Mouse (Mus musculus): ENCODE measurements around the gene Ythdf1. TPM values are rescaled to one million over a fixed set of nuclear protein-coding genes. Genes with fewer than 3 reads are reported as not detected.

Gene Ythdf1
- polyA plus RNA-seq, 1 experiment from 2014 or later: 54.9 TPM

Small RNA genes lying within 50 kb of the gene (microRNA-seq; reads per million reads assigned to microRNA genes)
- 2.6 reads per million, percentile 9 among the genes with 10 or more reads in this experiment for gene Mir124a-3

Other genes with a start within 250 kb of the Ythdf1 start
- gene Dido1, start 210.9 kb downstream of the Ythdf1 start, polyA plus RNA-seq (2015; fragmentation: Nextera tagmentation; extraction: Ambion mirVana): 24.4 and 27.8 TPM in 2 replicates
- 51.6 and 54.9 TPM in 2 replicates for gene Gid8, start 210.8 kb downstream of the Ythdf1 start, polyA plus RNA-seq (2015; fragmentation: Nextera tagmentation; extraction: Ambion mirVana)
- gene Slc17a9, start 195.7 kb downstream of the Ythdf1 start, polyA plus RNA-seq (2015; fragmentation: Nextera tagmentation; extraction: Ambion mirVana): 0.29 and 0.33 TPM in 2 replicates
- 0.73 and 5.2 TPM in 2 replicates for gene Bhlhe23, start 144.0 kb downstream of the Ythdf1 start, polyA plus RNA-seq (2015; fragmentation: Nextera tagmentation; extraction: Ambion mirVana)
- 0.18 and 0.31 TPM in 2 replicates for gene Birc7, start 8.1 kb upstream of the Ythdf1 start, polyA plus RNA-seq (2015; fragmentation: Nextera tagmentation; extraction: Ambion mirVana)
- gene Nkain4, start 33.8 kb upstream of the Ythdf1 start, polyA plus RNA-seq (2015; fragmentation: Nextera tagmentation; extraction: Ambion mirVana): 95.5 and 106 TPM in 2 replicates
- gene Arfgap1, start 46.3 kb upstream of the Ythdf1 start, polyA plus RNA-seq (2015; fragmentation: Nextera tagmentation; extraction: Ambion mirVana): 114 and 119 TPM in 2 replicates
- gene Col20a1, start 65.6 kb upstream of the Ythdf1 start, polyA plus RNA-seq (2015; fragmentation: Nextera tagmentation; extraction: Ambion mirVana): 0.19 and 0.41 TPM in 2 replicates
- 40.7 and 42.0 TPM in 2 replicates for gene Chrna4, start 122.6 kb upstream of the Ythdf1 start, polyA plus RNA-seq (2015; fragmentation: Nextera tagmentation; extraction: Ambion mirVana)
- gene Kcnq2, start 214.4 kb upstream of the Ythdf1 start, polyA plus RNA-seq (2015; fragmentation: Nextera tagmentation; extraction: Ambion mirVana): 45.8 and 50.4 TPM in 2 replicates
- gene Eef1a2, start 236.1 kb upstream of the Ythdf1 start, polyA plus RNA-seq (2015; fragmentation: Nextera tagmentation; extraction: Ambion mirVana): 13.5 and 14.5 TPM in 2 replicates